Mouse (Mus musculus) forebrain, postnatal 0 days (tissue): ENCODE measurements at regions not wholly inside any gene's neighbourhood (a gene's known extent, or its start where the extent isn't known, plus 50 kb on each side); places are given as distances from the start of the nearest gene placed in this dataset.
A peak's percentile ranks its signal among the peaks of the same experiment; 100 is the strongest.

Source experiments
- ATAC-seq: fragments of 200-750 bp; cut with Nextera tagmentation; 2 replicates; pipeline ENCODE4 v1.8.0; 2017; ENCODE audit warnings: mild to moderate bottlenecking, moderate library complexity
- DNase-seq: peaks from one replicate; pipeline ENCODE4 v3.0.0-alpha.2; 2015
- H3K27ac ChIP-seq: fragments of 300-500 bp; sonication (generic); 2 replicates; pipeline ENCODE4 v1.5.1; 2014; ENCODE audit warnings: low read depth, mild to moderate bottlenecking, antibody characterized with exemption, low read length, moderate library complexity, mixed read lengths
- H3K27me3 ChIP-seq: fragments of 300-500 bp; sonication (generic); 2 replicates; pipeline ENCODE4 v1.6.1; 2014; ENCODE audit warnings: mild to moderate bottlenecking, low read length, mixed read lengths; ENCODE audit not compliant: insufficient read depth
- H3K36me3 ChIP-seq: fragments of 300-500 bp; sonication (generic); 2 replicates; pipeline ENCODE4 v1.6.1; 2014; ENCODE audit warnings: mild to moderate bottlenecking, moderate library complexity; ENCODE audit not compliant: insufficient read depth
- H3K4me1 ChIP-seq: fragments of 300-500 bp; sonication (generic); 2 replicates; pipeline ENCODE4 v1.6.1; 2014; ENCODE audit warnings: antibody characterized with exemption; ENCODE audit not compliant: insufficient read depth
- H3K4me2 ChIP-seq: fragments of 300-500 bp; sonication (generic); 2 replicates; pipeline ENCODE4 v1.6.1; 2014; ENCODE audit warnings: low read depth, mild to moderate bottlenecking, moderate library complexity
- H3K4me3 ChIP-seq: fragments of 300-500 bp; sonication (generic); 2 replicates; pipeline ENCODE4 v1.5.1; 2014; ENCODE audit warnings: low read depth, low read length, mixed read lengths
- H3K9ac ChIP-seq: fragments of 300-500 bp; sonication (generic); 2 replicates; pipeline ENCODE4 v1.6.1; 2014; ENCODE audit warnings: mild to moderate bottlenecking
- H3K9me3 ChIP-seq: fragments of 300-500 bp; sonication (generic); 2 replicates; pipeline ENCODE4 v1.6.1; 2016; ENCODE audit warnings: low read length
- CTCF ChIP-seq: sonication (generic); IDR thresholded peaks from 2 replicates; pipeline ENCODE4 v1.5.1; 2016; ENCODE audit warnings: antibody characterized with exemption, control low read depth, low read depth
- WGBS: fragments of 180-500 bp; shearing (Covaris S2); extraction: QIAGEN DNeasy Blood & Tissue Kit; methylation state at CpG from one replicate; pipeline ENCODE4 v1.1.7; 2014; 5-methylcytosine and 5-hydroxymethylcytosine counted together

DNA sequence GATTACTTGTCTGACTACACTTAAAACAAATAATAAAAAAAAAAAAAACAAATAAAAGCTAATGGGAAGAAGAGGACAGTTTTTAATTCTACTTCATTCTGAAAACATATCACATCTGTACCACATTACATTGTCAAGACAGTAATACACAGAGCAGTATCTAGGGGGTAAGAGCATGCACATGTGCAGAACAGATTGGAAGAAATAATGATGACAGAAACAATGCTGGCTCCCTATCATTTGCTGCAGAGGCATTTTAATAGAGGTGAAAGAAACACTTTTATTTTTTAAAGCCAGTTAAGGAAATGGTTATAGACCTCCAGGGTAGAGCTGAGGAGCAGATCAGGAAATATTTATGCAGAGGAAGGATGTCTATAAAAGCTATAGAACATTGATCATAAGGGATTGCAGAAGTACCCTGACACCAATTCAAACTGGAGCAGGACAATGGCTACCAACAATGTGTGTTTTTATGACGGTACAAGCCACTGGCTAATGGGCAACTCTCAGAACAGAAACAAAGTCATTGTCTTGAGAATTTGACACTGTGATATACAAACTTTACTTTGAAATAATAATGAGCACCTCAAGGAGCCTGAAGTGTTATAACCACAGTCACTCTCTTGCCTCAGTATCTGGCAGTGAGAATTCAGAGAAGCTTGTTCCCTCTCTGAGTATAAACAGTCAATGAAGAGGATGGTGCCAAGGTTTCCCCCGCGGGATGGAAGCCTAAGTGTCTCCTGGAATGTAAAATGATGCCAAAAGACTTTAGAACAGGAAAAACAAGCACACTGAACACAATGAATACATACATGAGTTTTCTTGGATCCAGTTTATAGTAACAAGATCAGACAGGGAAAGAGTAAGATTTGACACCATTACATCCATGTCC is 425.1 kb upstream of the Nova1 start:
- WGBS: 62% methylated on average over 3 of the region's 3 CpGs
- Histone ChIP-seq H3K27me3 (no peaks in the 10 kb centered on the region), H3K27ac (no peak overlapping the region), H3K4me3 (no peak overlapping the region), H3K9ac (no peak overlapping the region), H3K36me3 (no peaks in the 10 kb centered on the region), H3K4me2 (no peak overlapping the region), H3K9me3 (no peaks in the 10 kb centered on the region), H3K4me1 (no peaks in the 10 kb centered on the region)
- ATAC-seq (no peak), DNase-seq (no peak)
- TF ChIP-seq CTCF: no peak

DNA sequence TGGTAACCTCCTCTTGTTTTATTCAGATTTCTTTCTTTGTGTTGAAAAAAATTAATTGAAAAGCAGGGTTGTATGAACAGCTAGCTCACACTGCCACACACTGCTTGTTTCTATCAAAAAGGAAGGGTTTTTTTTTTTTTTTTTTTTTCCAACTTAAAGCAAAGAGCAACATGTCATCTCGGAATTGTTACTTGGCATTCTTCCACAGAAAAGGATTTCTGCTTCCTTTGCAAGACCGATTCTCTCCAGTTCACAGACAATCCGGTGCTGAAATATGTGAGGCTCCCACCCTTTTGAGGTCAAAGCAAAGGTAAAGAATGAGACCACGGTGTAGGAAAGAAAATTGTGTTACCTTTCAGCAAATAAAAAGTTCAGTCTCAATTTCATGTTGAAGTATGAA is 401.3 kb upstream of the Nova1 start:
- no peaks in the 10 kb centered on the region for H3K9me3 ChIP-seq
- H3K27me3 ChIP-seq: no peaks in the 10 kb centered on the region
- H3K4me3 ChIP-seq: no peak overlapping the region
- H3K4me2 ChIP-seq: no peak overlapping the region
- no peak for TF ChIP-seq CTCF
- WGBS: 46% methylated on average over 4 of the region's 4 CpGs
- ATAC-seq (no peak), DNase-seq (no peak)
- no peaks in the 10 kb centered on the region for H3K4me1 ChIP-seq
- H3K36me3 ChIP-seq: no peaks in the 10 kb centered on the region
- H3K27ac ChIP-seq: no peak overlapping the region
- H3K9ac ChIP-seq: no peak overlapping the region

DNA sequence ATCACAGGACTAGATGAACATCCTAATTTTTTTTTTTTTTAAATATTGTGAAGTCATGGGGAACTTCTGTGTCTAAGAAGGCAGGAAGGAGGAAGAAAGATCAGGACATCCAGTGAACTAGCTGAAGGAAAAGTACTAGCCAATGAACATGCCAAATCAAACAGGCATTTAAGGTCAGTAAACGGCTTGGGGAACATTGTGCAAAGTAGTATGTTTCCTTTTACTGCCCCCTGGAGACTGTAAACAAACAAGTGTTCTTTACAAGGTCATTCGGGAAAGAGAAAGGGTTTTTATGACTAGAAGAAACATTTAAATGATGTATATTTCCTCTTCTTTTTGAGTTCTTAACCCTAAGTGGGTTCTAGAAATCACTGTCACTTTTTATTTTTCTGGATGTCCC is 400.6 kb upstream of the Nova1 start:
- DNase-seq: no peak
- WGBS: 47% methylated on average over 2 of the region's 2 CpGs
- no peak overlapping the region for H3K4me2 ChIP-seq

DNA sequence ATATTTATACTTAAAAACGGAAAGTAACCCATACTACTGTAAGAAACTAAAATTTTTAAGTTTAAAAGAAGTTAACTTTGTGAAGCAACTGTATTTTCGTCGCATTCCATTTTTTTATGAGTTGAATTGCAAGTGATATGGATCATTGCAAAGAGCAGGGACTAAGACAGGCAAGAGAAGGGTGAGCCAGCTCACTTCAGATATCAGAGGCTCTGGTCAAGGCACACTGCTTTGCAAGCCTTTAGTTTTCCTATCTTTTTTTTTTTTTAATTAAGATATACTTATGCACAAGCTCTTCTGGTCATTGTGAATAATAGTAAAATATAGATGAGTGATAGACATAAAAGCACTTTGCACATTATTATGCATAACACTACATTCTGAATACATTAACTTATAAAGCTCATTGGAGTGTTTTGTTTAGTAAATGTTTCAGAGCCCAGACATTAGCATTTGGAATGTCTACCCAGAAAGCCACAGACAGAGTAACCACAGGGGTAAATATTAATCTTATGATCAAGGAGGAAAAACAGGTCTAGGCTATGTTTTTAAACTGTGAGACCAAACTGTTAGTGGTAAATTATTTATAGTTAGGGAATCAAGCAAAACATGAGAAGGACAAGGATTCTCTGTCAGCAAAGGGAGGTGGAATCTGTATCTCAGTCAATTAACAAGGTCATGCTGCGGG is 392.8 kb upstream of the Nova1 start:
- H3K4me3 ChIP-seq: no peak overlapping the region
- no peak for TF ChIP-seq CTCF
- no peaks in the 10 kb centered on the region for H3K4me1 ChIP-seq
- H3K4me2 ChIP-seq: no peak overlapping the region
- no peaks in the 10 kb centered on the region for H3K36me3 ChIP-seq
- WGBS: 90% methylated on average over 4 of the region's 4 CpGs
- H3K9me3 ChIP-seq: no peaks in the 10 kb centered on the region
- ATAC-seq: no peak
- no peak overlapping the region for H3K9ac ChIP-seq
- H3K27me3 ChIP-seq: no peaks in the 10 kb centered on the region
- DNase-seq: no peak
- H3K27ac ChIP-seq: no peak overlapping the region

More for the DNA sequence above, 400.6 kb upstream of the Nova1 start:
- Histone ChIP-seq H3K27me3 (no peaks in the 10 kb centered on the region), H3K4me3 (no peak overlapping the region), H3K27ac (no peak overlapping the region), H3K4me1 (no peaks in the 10 kb centered on the region), H3K9ac (no peak overlapping the region), H3K36me3 (no peaks in the 10 kb centered on the region), H3K9me3 (no peaks in the 10 kb centered on the region)
- no peak for ATAC-seq
- TF ChIP-seq CTCF: no peak

DNA sequence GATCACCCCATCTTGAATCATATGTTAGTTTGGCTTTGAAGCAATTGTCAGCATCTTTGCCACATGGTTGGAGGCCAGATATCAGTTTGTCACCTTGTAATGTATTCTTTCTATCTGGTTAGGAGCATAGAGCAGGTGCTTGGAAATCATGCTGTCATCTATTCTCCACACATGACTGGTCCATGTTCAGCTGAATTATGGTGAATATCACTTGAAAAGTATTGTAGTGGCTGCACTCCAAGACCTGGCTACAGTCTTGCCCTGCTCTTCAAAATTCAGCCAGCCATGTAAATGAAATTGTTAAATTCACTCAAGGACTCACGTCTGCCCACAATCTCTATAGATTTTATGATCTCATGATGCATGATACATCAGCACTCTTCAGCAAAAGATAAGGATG is 384.2 kb upstream of the Nova1 start:
- H3K4me3 ChIP-seq: no peak overlapping the region
- no peaks in the 10 kb centered on the region for H3K4me1 ChIP-seq
- no peaks in the 10 kb centered on the region for H3K27me3 ChIP-seq
- TF ChIP-seq CTCF: no peak
- no peak for ATAC-seq
- no peaks in the 10 kb centered on the region for H3K36me3 ChIP-seq
- H3K9ac ChIP-seq: no peak overlapping the region
- H3K9me3 ChIP-seq: no peaks in the 10 kb centered on the region
- no peak for DNase-seq
- no peak overlapping the region for H3K27ac ChIP-seq
- WGBS: 69% methylated on average over 1 of the region's 1 CpGs
- no peak overlapping the region for H3K4me2 ChIP-seq

DNA sequence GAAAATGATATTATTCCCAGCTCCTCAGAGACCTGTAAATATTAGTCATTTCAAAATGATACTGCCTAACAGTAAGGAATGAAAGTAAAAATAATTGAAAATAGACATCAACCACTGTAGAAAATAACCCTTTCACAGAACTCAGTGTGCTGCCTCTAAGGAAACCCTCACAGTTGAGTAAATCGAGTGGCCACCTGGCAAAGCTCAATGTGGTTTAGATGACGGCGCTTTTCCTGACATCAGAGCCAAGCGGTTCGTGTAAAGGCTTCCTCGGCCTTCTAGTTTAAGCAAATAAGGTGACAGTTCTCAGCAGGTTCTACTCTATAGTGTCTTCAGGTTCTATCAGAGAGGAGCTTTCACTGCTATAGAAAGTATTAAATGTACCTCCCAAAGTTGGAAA is 379.9 kb upstream of the Nova1 start:
- no peak for DNase-seq
- 79% methylated on average over 6 of the region's 6 CpGs for WGBS

DNA sequence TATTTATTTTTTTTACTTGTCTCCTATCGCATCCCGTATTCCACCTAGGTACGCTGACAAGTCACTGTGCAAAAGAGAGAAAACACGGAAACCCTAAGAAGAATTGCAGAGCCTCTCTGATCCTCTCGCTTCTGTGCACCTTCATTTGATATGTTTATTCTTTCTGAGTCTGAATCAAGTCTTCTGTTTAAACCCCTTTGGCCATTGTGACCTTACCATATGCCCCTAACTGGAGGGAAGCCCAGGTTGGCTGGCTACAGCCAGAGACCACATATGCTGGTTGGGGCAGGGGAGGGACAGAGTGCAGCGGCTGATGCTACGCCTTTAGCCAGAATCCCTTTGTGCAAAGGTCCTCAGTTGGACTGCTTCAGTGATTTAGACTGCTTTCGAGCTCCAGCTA is 346.0 kb upstream of the Nova1 start:
- 29% methylated on average over 8 of the region's 8 CpGs for WGBS
- DNase-seq (no peak), ATAC-seq (peak; percentile 28)
- peak overlapping the region; percentile 34 for H3K4me2 ChIP-seq
- no peak overlapping the region for H3K9ac ChIP-seq
- no peak overlapping the region for H3K27ac ChIP-seq
- no peak for TF ChIP-seq CTCF
- peak overlapping the region; percentile 28 for H3K4me3 ChIP-seq
- no peaks in the 10 kb centered on the region; the same call in 1 of the 2 replicates for H3K27me3 ChIP-seq
- H3K36me3 ChIP-seq: no peaks in the 10 kb centered on the region
- no peaks in the 10 kb centered on the region for H3K9me3 ChIP-seq
- no peaks in the 10 kb centered on the region; the same call in 1 of the 2 replicates for H3K4me1 ChIP-seq

More for the DNA sequence above, 379.9 kb upstream of the Nova1 start:
- no peak overlapping the region for H3K4me3 ChIP-seq
- H3K36me3 ChIP-seq: no peaks in the 10 kb centered on the region
- no peaks in the 10 kb centered on the region for H3K9me3 ChIP-seq
- TF ChIP-seq CTCF: no peak
- H3K4me1 ChIP-seq: no peaks in the 10 kb centered on the region
- no peak overlapping the region for H3K27ac ChIP-seq
- ATAC-seq: no peak
- no peak overlapping the region for H3K4me2 ChIP-seq
- no peak overlapping the region for H3K9ac ChIP-seq
- no peaks in the 10 kb centered on the region for H3K27me3 ChIP-seq
